23 mouse cellular contexts compared by ENCODE assay signal in genomic region chr12:109475501-109475900, GRCm38 (mm10). TPM values are rescaled to one million over a fixed set of nuclear protein-coding genes. Genes with fewer than 3 reads are reported as not detected.
DNase-seq lines count a peak whose midpoint lies in the region; ATAC-seq lines count a peak whose summit lies in the region.
"Had no signal": no experiment of that assay in that cellular context is flagged by ENCODE, and none has a peak within 500 bp of the region (broad histone marks: within the 10 kb centered on the region; RNA-seq: fewer than 3 reads in every experiment).

No protein-coding gene starts in this region.

- no peak overlapping the region for H3K4me3 ChIP-seq in embryonic facial prominence, embryonic 13.5 days
- no peak overlapping the region for H3K4me3 ChIP-seq in embryonic facial prominence, embryonic 10.5 days
- H3K4me3 ChIP-seq in embryonic facial prominence, embryonic 14.5 days (ENCODE audit: low read depth, low read length), result no peak overlapping the region
- no peak overlapping the region for H3K4me3 ChIP-seq in midbrain, embryonic 16.5 days (ENCODE audit: low read depth, low read length)
- no peak overlapping the region for H3K4me3 ChIP-seq in hindbrain, embryonic 12.5 days
- H3K4me3 ChIP-seq: embryonic facial prominence, embryonic 15.5 days; erythroblast, embryonic 14.5 days; forebrain, embryonic 10.5 days; gastrocnemius, adult 2 months; heart, embryonic 12.5 days; hindbrain, embryonic 10.5 days; hindbrain, embryonic 15.5 days had no signal

- H3K4me1 ChIP-seq in embryonic facial prominence, embryonic 13.5 days, result peaks cover 27% of the 10 kb centered on the region
- H3K4me1 ChIP-seq in embryonic facial prominence, embryonic 10.5 days, result peaks cover 13% of the 10 kb centered on the region
- peaks cover 11% of the 10 kb centered on the region; the same call in 1 of the 2 replicates for H3K4me1 ChIP-seq in embryonic facial prominence, embryonic 14.5 days (ENCODE audit: control insufficient read depth, insufficient read depth, low read length)
- H3K4me1 ChIP-seq in midbrain, embryonic 16.5 days (ENCODE audit: control insufficient read depth, insufficient read depth, low read length), result no peaks in the 10 kb centered on the region
- H3K4me1 ChIP-seq in hindbrain, embryonic 12.5 days, result peaks cover 4% of the 10 kb centered on the region; the same call in 1 of the 2 replicates
- H3K4me1 ChIP-seq: heart, embryonic 12.5 days; hindbrain, embryonic 15.5 days had no signal

- no peak overlapping the region for H3K9ac ChIP-seq in embryonic facial prominence, embryonic 13.5 days
- H3K9ac ChIP-seq in embryonic facial prominence, embryonic 14.5 days (ENCODE audit: low read depth, low read length), result no peak overlapping the region
- no peak overlapping the region for H3K9ac ChIP-seq in midbrain, embryonic 16.5 days (ENCODE audit: low read depth, low read length)
- no peak overlapping the region for H3K9ac ChIP-seq in hindbrain, embryonic 12.5 days
- H3K9ac ChIP-seq: embryonic facial prominence, embryonic 15.5 days; heart, embryonic 12.5 days; hindbrain, embryonic 15.5 days had no signal

- H3K27ac ChIP-seq in embryonic facial prominence, embryonic 13.5 days, result 0 out of 2 replicates have a peak overlapping the region, but pooled peaks have one; percentile 39
- no peak overlapping the region for H3K27ac ChIP-seq in embryonic facial prominence, embryonic 10.5 days (replicated peaks)
- H3K27ac ChIP-seq in embryonic facial prominence, embryonic 14.5 days (replicated peaks; ENCODE audit: low read depth, low read length), result 0 out of 2 replicates have a peak overlapping the region, but pooled peaks have one; percentile 4
- H3K27ac ChIP-seq in midbrain, embryonic 16.5 days (ENCODE audit: low read length), result no peak overlapping the region
- no peak overlapping the region for H3K27ac ChIP-seq in hindbrain, embryonic 12.5 days
- H3K27ac ChIP-seq: forebrain, embryonic 10.5 days; gastrocnemius, adult 2 months; hindbrain, embryonic 10.5 days; hindbrain, embryonic 15.5 days had no signal

- ATAC-seq in embryonic facial prominence, embryonic 13.5 days (ENCODE audit: insufficient number of reproducible peaks, insufficient read depth, low FRiP score, low TSS enrichment, low read depth), result no peak
- no peak for ATAC-seq in embryonic facial prominence, embryonic 14.5 days (ENCODE audit: low read depth)
- ATAC-seq in megakaryocyte-erythroid progenitor cell, adult 5-6 weeks (replicated peaks; ENCODE audit: low FRiP score, low TSS enrichment, poor library complexity, severe bottlenecking), result peak; percentile 82; the same call in 1 of the 2 replicates
- no peak for ATAC-seq in midbrain, embryonic 16.5 days
- ATAC-seq in hindbrain, embryonic 12.5 days (ENCODE audit: low FRiP score), result no peak
- ATAC-seq: forebrain, embryonic 14.5 days had no signal

- DNase-seq in embryonic facial prominence, embryonic 10.5 days (ENCODE audit: low spot score), result no peak
- peak; percentile 32 for DNase-seq in 3T3-L1 (ENCODE audit: low read depth, low spot score)
- peak; percentile 61 for DNase-seq in embryonic facial prominence, embryonic 14.5 days (ENCODE audit: low spot score)
- DNase-seq: adrenal gland, adult 8-10 months; adrenal gland, postnatal 36 days; cerebellum, adult 11-12 months; cerebellum, adult 9-10 months; cerebellum, postnatal 25 days; gastrocnemius, adult 2 months; gastrocnemius, postnatal 25 days had no signal

- H3K36me3 ChIP-seq in embryonic facial prominence, embryonic 13.5 days, result no peaks in the 10 kb centered on the region
- no peaks in the 10 kb centered on the region for H3K36me3 ChIP-seq in embryonic facial prominence, embryonic 10.5 days (replicated peaks)
- H3K36me3 ChIP-seq in embryonic facial prominence, embryonic 14.5 days (ENCODE audit: control insufficient read depth, insufficient read depth, low read length), result no peaks in the 10 kb centered on the region
- no peaks in the 10 kb centered on the region for H3K36me3 ChIP-seq in midbrain, embryonic 16.5 days (ENCODE audit: control insufficient read depth, insufficient read depth, low read length)
- no peaks in the 10 kb centered on the region for H3K36me3 ChIP-seq in hindbrain, embryonic 12.5 days
- H3K36me3 ChIP-seq: embryonic facial prominence, embryonic 15.5 days; forebrain, embryonic 10.5 days; heart, embryonic 12.5 days; hindbrain, embryonic 10.5 days; hindbrain, embryonic 15.5 days had no signal

- no peak overlapping the region for H3K4me2 ChIP-seq in embryonic facial prominence, embryonic 13.5 days
- H3K4me2 ChIP-seq in embryonic facial prominence, embryonic 14.5 days (ENCODE audit: low read depth, low read length), result no peak overlapping the region
- H3K4me2 ChIP-seq in midbrain, embryonic 16.5 days (ENCODE audit: low read length), result no peak overlapping the region
- no peak overlapping the region for H3K4me2 ChIP-seq in hindbrain, embryonic 12.5 days (replicated peaks)
- H3K4me2 ChIP-seq: embryonic facial prominence, embryonic 15.5 days; heart, embryonic 12.5 days; hindbrain, embryonic 15.5 days had no signal

- WGBS in embryonic facial prominence, embryonic 13.5 days, result 42% methylated on average over 4 of the region's 4 CpGs
- WGBS in embryonic facial prominence, embryonic 10.5 days, result 88% methylated on average over 4 of the region's 4 CpGs
- WGBS in embryonic facial prominence, embryonic 14.5 days, result 43% methylated on average over 4 of the region's 4 CpGs
- WGBS in midbrain, embryonic 16.5 days, result 81% methylated on average over 4 of the region's 4 CpGs
- WGBS in hindbrain, embryonic 12.5 days, result 86% methylated on average over 4 of the region's 4 CpGs

- H3K9me3 ChIP-seq in embryonic facial prominence, embryonic 13.5 days, result no peaks in the 10 kb centered on the region
- no peaks in the 10 kb centered on the region for H3K9me3 ChIP-seq in embryonic facial prominence, embryonic 10.5 days
- H3K9me3 ChIP-seq in embryonic facial prominence, embryonic 14.5 days (ENCODE audit: control insufficient read depth, low read length), result no peaks in the 10 kb centered on the region
- no peaks in the 10 kb centered on the region for H3K9me3 ChIP-seq in midbrain, embryonic 16.5 days (replicated peaks; ENCODE audit: control insufficient read depth, low read length, poor library complexity, severe bottlenecking)
- H3K9me3 ChIP-seq in hindbrain, embryonic 12.5 days (replicated peaks), result no peaks in the 10 kb centered on the region
- H3K9me3 ChIP-seq: embryonic facial prominence, embryonic 15.5 days; forebrain, embryonic 10.5 days; heart, embryonic 12.5 days; hindbrain, embryonic 10.5 days; hindbrain, embryonic 15.5 days had no signal

- H3K27me3 ChIP-seq in embryonic facial prominence, embryonic 13.5 days, result peaks cover 10% of the 10 kb centered on the region; the same call in 1 of the 2 replicates
- peaks cover 52% of the 10 kb centered on the region for H3K27me3 ChIP-seq in embryonic facial prominence, embryonic 10.5 days (replicated peaks; ENCODE audit: low read depth, poor library complexity, severe bottlenecking)
- no peaks in the 10 kb centered on the region for H3K27me3 ChIP-seq in embryonic facial prominence, embryonic 14.5 days (replicated peaks; ENCODE audit: control insufficient read depth, insufficient read depth, low read length)
- H3K27me3 ChIP-seq in midbrain, embryonic 16.5 days (ENCODE audit: control insufficient read depth, insufficient read depth, low read depth, low read length), result no peaks in the 10 kb centered on the region
- H3K27me3 ChIP-seq in hindbrain, embryonic 12.5 days, result peaks cover 14% of the 10 kb centered on the region
- H3K27me3 ChIP-seq: embryonic facial prominence, embryonic 15.5 days; hindbrain, embryonic 15.5 days had no signal

RNA-seq across cellular contexts. Expression of gene Dlk1, which starts 22.9 kb away (rescaled TPM):
- polyA plus RNA-seq in embryonic facial prominence, embryonic 13.5 days (2015; fragmentation: Nextera tagmentation; extraction: Ambion mirVana), result 176 and 272 TPM in 2 replicates
- polyA plus RNA-seq in embryonic facial prominence, embryonic 10.5 days (2016; fragmentation: Nextera tagmentation; extraction: Ambion mirVana), result 287 and 291 TPM in 2 replicates
- 918 and 968 TPM in 2 replicates for polyA plus RNA-seq in embryonic facial prominence, embryonic 14.5 days (2014; fragmentation: Nextera tagmentation; extraction: Ambion mirVana)
- not detected in 2 replicates for total RNA-seq in megakaryocyte-erythroid progenitor cell, adult 5-6 weeks (2014; fragmentation: Nextera tagmentation)
- total RNA-seq in megakaryocyte-erythroid progenitor cell, adult 5-6 weeks (2017), result not detected in 2 replicates
- 50.4 and 66.0 TPM in 2 replicates for polyA plus RNA-seq in midbrain, embryonic 16.5 days (2015; fragmentation: Nextera tagmentation; extraction: Ambion mirVana)
- 140 and 145 TPM in 2 replicates for polyA plus RNA-seq in hindbrain, embryonic 12.5 days (2016; fragmentation: Nextera tagmentation; extraction: Ambion mirVana)
- total RNA-seq: granulocyte monocyte progenitor cell, adult 5-6 weeks had no signal
- polyA plus RNA-seq: C2C12 had no signal

Comparison
In these comparisons a context has a peak if more than half of its experiments do, and no peak if none do; other contexts are left out.
1. H3K27ac ChIP-seq: peak in embryonic facial prominence, embryonic 13.5 days (single experiment) and embryonic facial prominence, embryonic 14.5 days (single experiment); none in embryonic facial prominence, embryonic 10.5 days (single experiment), midbrain, embryonic 16.5 days (single experiment) and hindbrain, embryonic 12.5 days (single experiment).